Mouse (Mus musculus): ENCODE measurements around the gene Myom1.

DNA sequence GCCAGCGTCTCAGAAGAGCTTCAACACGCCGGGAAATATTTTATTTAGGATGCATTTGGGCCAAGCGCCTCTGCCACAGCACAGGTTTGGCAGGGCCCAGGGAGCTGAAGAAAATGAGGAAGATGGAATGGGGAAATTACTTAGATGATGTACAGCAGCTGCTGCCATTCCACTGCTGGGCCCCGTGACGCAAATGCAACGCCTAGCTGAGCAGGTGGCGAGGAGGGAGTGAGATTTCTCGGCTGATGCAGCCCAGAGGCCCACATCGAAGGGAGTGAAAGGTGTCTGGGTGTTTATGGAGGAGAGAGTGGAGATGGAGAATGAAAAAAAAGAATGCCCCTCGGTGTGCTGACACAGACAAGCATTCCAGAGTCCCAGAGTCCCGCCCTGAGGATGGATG is 123.1 kb downstream of the Myom1 start:
- TF ChIP-seq CTCF (conservative IDR thresholded peaks at IDR 0.05; ENCODE audit: low read length) (no peak), POU5F1 (IDR thresholded peaks at IDR 0.05; ENCODE audit: borderline replicate concordance, low read length) (no peak)
